Mouse (Mus musculus): ENCODE data around the gene Itgb6. TPM values are rescaled to one million over a fixed set of nuclear protein-coding genes. Genes with fewer than 3 reads are reported as not detected.

Itgb6 gene
- polyA plus RNA-seq, 1 experiment, result not detected

GRCm38 (mm10) chr2:60682554-60682953 lies 39.9 kb downstream of the Itgb6 start:
- no peaks in the 10 kb centered on the region for H3K36me3 ChIP-seq (ENCODE audit: control insufficient read depth, insufficient read depth, low read length)
- no peaks in the 10 kb centered on the region for H3K27me3 ChIP-seq (ENCODE audit: control insufficient read depth, insufficient read depth, low read length)
- H3K27ac ChIP-seq (ENCODE audit: control insufficient read depth, insufficient read depth, low read depth, low read length), result no peak overlapping the region
- no peaks in the 10 kb centered on the region for H3K4me1 ChIP-seq (ENCODE audit: control insufficient read depth, insufficient read depth, low read length)
- no peak for TF ChIP-seq CTCF (IDR thresholded peaks at IDR 0.05; ENCODE audit: control insufficient read depth, insufficient read depth, insufficient replicate concordance, low read depth, low read length)
- no peak for TF ChIP-seq POLR2A (IDR thresholded peaks at IDR 0.05; ENCODE audit: control insufficient read depth, low read depth, low read length)
- no peak overlapping the region for H3K4me3 ChIP-seq (ENCODE audit: control insufficient read depth, low read depth, low read length)

- Histone ChIP-seq H3K4me3 (ENCODE audit: control insufficient read depth, low read depth, low read length) (no peak overlapping the region), H3K27ac (ENCODE audit: control insufficient read depth, insufficient read depth, low read depth, low read length) (no peak overlapping the region), H3K27me3 (ENCODE audit: control insufficient read depth, insufficient read depth, low read length) (no peaks in the 10 kb centered on the region), H3K4me1 (ENCODE audit: control insufficient read depth, insufficient read depth, low read length) (no peaks in the 10 kb centered on the region), H3K36me3 (ENCODE audit: control insufficient read depth, insufficient read depth, low read length) (no peaks in the 10 kb centered on the region)
- TF ChIP-seq CTCF (IDR thresholded peaks at IDR 0.05; ENCODE audit: control insufficient read depth, insufficient read depth, insufficient replicate concordance, low read depth, low read length) (no peak), POLR2A (IDR thresholded peaks at IDR 0.05; ENCODE audit: control insufficient read depth, low read depth, low read length) (no peak)
Observed at GRCm38 (mm10) chr2:60674413-60674812, 48.0 kb downstream of the Itgb6 start.

GRCm38 (mm10) chr2:60672973-60673954 lies 49.2 kb downstream of the Itgb6 start:
- no peak overlapping the region for H3K4me3 ChIP-seq (ENCODE audit: control insufficient read depth, low read depth, low read length)

GRCm38 (mm10) chr2:60671215-60671614 lies 51.2 kb downstream of the Itgb6 start:
- H3K36me3 ChIP-seq (ENCODE audit: control insufficient read depth, insufficient read depth, low read length), result no peaks in the 10 kb centered on the region
- no peaks in the 10 kb centered on the region for H3K4me1 ChIP-seq (ENCODE audit: control insufficient read depth, insufficient read depth, low read length)
- TF ChIP-seq CTCF (IDR thresholded peaks at IDR 0.05; ENCODE audit: control insufficient read depth, insufficient read depth, insufficient replicate concordance, low read depth, low read length), result no peak
- H3K27ac ChIP-seq (ENCODE audit: control insufficient read depth, insufficient read depth, low read depth, low read length), result no peak overlapping the region
- H3K27me3 ChIP-seq (ENCODE audit: control insufficient read depth, insufficient read depth, low read length), result no peaks in the 10 kb centered on the region
- H3K4me3 ChIP-seq (ENCODE audit: control insufficient read depth, low read depth, low read length), result no peak overlapping the region

More at GRCm38 (mm10) chr2:60672973-60673954, 49.2 kb downstream of the Itgb6 start:
- no peaks in the 10 kb centered on the region for H3K36me3 ChIP-seq (ENCODE audit: control insufficient read depth, insufficient read depth, low read length)
- H3K27ac ChIP-seq (ENCODE audit: control insufficient read depth, insufficient read depth, low read depth, low read length), result no peak overlapping the region
- no peaks in the 10 kb centered on the region for H3K27me3 ChIP-seq (ENCODE audit: control insufficient read depth, insufficient read depth, low read length)
- TF ChIP-seq CTCF (IDR thresholded peaks at IDR 0.05; ENCODE audit: control insufficient read depth, insufficient read depth, insufficient replicate concordance, low read depth, low read length) (no peak), POLR2A (IDR thresholded peaks at IDR 0.05; ENCODE audit: control insufficient read depth, low read depth, low read length) (no peak)
- no peaks in the 10 kb centered on the region for H3K4me1 ChIP-seq (ENCODE audit: control insufficient read depth, insufficient read depth, low read length)

- no peak overlapping the region for H3K4me3 ChIP-seq (ENCODE audit: control insufficient read depth, low read depth, low read length)
- H3K27me3 ChIP-seq (ENCODE audit: control insufficient read depth, insufficient read depth, low read length), result no peaks in the 10 kb centered on the region
- no peaks in the 10 kb centered on the region for H3K4me1 ChIP-seq (ENCODE audit: control insufficient read depth, insufficient read depth, low read length)
- H3K36me3 ChIP-seq (ENCODE audit: control insufficient read depth, insufficient read depth, low read length), result no peaks in the 10 kb centered on the region
- no peak overlapping the region for H3K27ac ChIP-seq (ENCODE audit: control insufficient read depth, insufficient read depth, low read depth, low read length)
- TF ChIP-seq CTCF (IDR thresholded peaks at IDR 0.05; ENCODE audit: control insufficient read depth, insufficient read depth, insufficient replicate concordance, low read depth, low read length) (no peak), POLR2A (IDR thresholded peaks at IDR 0.05; ENCODE audit: control insufficient read depth, low read depth, low read length) (no peak)
Observed at GRCm38 (mm10) chr2:60663071-60663470, 59.4 kb downstream of the Itgb6 start.

- H3K36me3 ChIP-seq (ENCODE audit: control insufficient read depth, insufficient read depth, low read length), result no peaks in the 10 kb centered on the region
- H3K27ac ChIP-seq (ENCODE audit: control insufficient read depth, insufficient read depth, low read depth, low read length), result no peak overlapping the region
- no peaks in the 10 kb centered on the region for H3K27me3 ChIP-seq (ENCODE audit: control insufficient read depth, insufficient read depth, low read length)
- H3K4me1 ChIP-seq (ENCODE audit: control insufficient read depth, insufficient read depth, low read length), result no peaks in the 10 kb centered on the region
- TF ChIP-seq POLR2A (IDR thresholded peaks at IDR 0.05; ENCODE audit: control insufficient read depth, low read depth, low read length), result no peak
- no peak for TF ChIP-seq CTCF (IDR thresholded peaks at IDR 0.05; ENCODE audit: control insufficient read depth, insufficient read depth, insufficient replicate concordance, low read depth, low read length)
- H3K4me3 ChIP-seq (ENCODE audit: control insufficient read depth, low read depth, low read length), result no peak overlapping the region
Observed at GRCm38 (mm10) chr2:60659993-60660392, 62.5 kb downstream of the Itgb6 start.

- no peaks in the 10 kb centered on the region for H3K36me3 ChIP-seq (ENCODE audit: control insufficient read depth, insufficient read depth, low read length)
Observed at GRCm38 (mm10) chr2:60658992-60659391, 63.5 kb downstream of the Itgb6 start.

More at GRCm38 (mm10) chr2:60658992-60659391, 63.5 kb downstream of the Itgb6 start:
- TF ChIP-seq CTCF (IDR thresholded peaks at IDR 0.05; ENCODE audit: control insufficient read depth, insufficient read depth, insufficient replicate concordance, low read depth, low read length) (no peak), POLR2A (IDR thresholded peaks at IDR 0.05; ENCODE audit: control insufficient read depth, low read depth, low read length) (no peak)
- Histone ChIP-seq H3K27me3 (ENCODE audit: control insufficient read depth, insufficient read depth, low read length) (no peaks in the 10 kb centered on the region), H3K4me1 (ENCODE audit: control insufficient read depth, insufficient read depth, low read length) (no peaks in the 10 kb centered on the region), H3K4me3 (ENCODE audit: control insufficient read depth, low read depth, low read length) (no peak overlapping the region), H3K27ac (ENCODE audit: control insufficient read depth, insufficient read depth, low read depth, low read length) (no peak overlapping the region)
